Mouse (Mus musculus): Measurements from ENCODE around the gene Rho. TPM values are rescaled to one million over a fixed set of nuclear protein-coding genes. Genes with fewer than 3 reads are reported as not detected.

Gene Rho
- polyA plus RNA-seq, 1 experiment from 2014 or later: not detected

DNA sequence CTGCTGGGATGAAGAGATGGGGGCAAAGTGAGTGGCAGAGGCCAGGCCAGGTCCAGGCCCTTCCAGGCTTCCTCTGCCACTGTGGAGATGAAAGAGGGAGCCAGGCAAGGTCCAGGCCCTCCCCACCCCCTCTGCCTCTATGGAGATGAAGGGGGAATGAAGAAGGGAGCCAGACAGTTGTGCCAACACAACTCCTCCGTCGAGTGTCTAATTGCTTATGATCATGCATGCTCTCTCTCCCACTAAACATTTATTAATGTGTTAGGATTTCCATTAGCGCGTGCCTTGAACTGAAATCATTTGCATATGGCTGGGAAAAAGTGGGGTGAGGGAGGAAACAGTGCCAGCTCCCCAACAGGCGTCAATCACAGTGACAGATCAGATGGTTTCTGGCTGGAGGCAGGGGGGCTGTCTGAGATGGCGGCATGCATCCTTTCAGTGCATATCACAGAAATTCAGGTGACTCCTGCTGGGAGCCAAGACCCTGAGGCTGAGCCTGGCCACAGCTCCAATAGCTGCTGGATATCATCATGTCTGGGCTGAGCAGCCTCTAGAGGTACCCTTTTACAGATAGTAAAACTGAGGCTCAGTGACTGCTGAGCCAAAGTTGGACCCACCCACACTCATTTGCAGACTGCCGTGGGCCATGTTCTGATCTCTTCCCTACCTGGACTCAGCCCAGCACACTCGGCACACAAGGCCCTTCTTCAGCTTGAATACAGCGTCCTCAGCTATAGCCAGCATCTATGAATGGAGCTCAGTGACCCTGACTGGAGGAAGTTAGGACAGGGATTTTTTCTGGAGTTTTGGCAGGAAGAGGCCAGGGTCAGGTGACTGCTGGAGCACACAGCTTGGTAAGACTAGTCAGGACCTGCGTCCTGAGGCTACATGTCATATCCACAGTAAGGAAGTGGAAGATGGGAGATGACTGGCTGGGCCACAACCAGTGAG is 4.0 kb upstream of the Rho start:
- H3K27ac ChIP-seq: no peak overlapping the region
- no peaks in the 10 kb centered on the region for H3K79me2 ChIP-seq (ENCODE audit: inconsistent target)
- WGBS (ENCODE audit: missing documents): 91% methylated on average over 10 of the region's 10 CpGs
- no peaks in the 10 kb centered on the region for H3K36me3 ChIP-seq (ENCODE audit: inconsistent target)
- no peak overlapping the region for H3K4me3 ChIP-seq (ENCODE audit: inconsistent target)

DNA sequence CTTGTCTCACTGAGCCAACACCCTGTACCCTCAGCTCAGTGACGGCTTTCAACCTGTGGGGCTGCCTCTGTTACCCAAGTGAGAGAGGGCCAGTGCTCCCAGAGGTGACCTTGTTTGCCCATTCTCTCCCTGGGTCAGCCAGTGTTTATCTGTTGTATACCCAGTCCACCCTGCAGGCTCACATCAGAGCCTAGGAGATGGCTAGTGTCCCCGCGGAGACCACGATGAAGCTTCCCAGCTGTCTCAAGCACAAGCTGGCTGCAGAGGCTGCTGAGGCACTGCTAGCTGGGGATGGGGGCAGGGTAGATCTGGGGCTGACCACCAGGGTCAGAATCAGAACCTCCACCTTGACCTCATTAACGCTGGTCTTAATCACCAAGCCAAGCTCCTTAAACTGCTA is 1.5 kb upstream of the Rho start:
- Histone ChIP-seq H3K27ac (no peak overlapping the region), H3K4me3 (ENCODE audit: inconsistent target) (no peak overlapping the region), H3K36me3 (ENCODE audit: inconsistent target) (no peaks in the 10 kb centered on the region), H3K79me2 (ENCODE audit: inconsistent target) (no peaks in the 10 kb centered on the region)
- 92% methylated on average over 4 of the region's 5 CpGs for WGBS (ENCODE audit: missing documents)

DNA sequence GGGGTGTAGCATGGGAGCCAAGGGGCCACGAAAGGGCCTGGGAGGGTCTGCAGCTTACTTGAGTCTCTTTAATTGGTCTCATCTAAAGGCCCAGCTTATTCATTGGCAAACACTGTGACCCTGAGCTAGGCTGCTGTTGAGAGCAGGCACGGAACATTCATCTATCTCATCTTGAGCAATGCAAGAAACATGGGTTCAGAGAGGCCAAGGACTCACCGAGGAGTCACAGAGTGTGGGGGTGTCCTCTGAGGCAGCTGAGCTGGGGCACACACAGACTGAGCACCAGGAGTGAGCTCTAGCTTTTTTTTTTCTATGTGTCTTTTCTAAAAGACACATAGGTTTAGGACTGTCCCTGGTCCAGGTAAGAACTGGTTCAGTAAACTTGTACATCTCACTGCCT is 843 bp downstream of the Rho start:
- 97% methylated on average over 3 of the region's 3 CpGs for WGBS (ENCODE audit: missing documents)
- Histone ChIP-seq H3K27ac (no peak overlapping the region), H3K79me2 (ENCODE audit: inconsistent target) (no peaks in the 10 kb centered on the region), H3K36me3 (ENCODE audit: inconsistent target) (no peaks in the 10 kb centered on the region), H3K4me3 (ENCODE audit: inconsistent target) (no peak overlapping the region)

DNA sequence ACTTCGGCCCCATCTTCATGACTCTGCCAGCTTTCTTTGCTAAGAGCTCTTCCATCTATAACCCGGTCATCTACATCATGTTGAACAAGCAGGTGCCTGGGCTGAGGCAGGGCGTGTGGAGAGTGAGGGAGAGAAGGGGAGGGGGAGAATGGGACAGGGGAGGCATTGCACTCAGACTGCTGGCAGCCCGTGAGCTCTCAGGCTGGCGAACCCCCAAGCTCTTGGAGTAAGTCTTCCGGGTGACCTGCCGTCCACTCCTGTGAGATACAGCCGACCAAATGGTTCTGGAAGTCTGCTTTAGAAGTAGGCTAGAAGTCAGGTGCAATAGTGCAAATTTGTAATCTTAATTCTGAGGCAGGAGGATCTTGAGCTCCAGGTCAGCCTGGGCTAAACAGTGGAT is 4.0 kb downstream of the Rho start:
- WGBS (ENCODE audit: missing documents): 85% methylated on average over 8 of the region's 8 CpGs
- Histone ChIP-seq H3K4me3 (ENCODE audit: inconsistent target) (no peak overlapping the region), H3K27ac (no peak overlapping the region), H3K36me3 (ENCODE audit: inconsistent target) (no peaks in the 10 kb centered on the region), H3K79me2 (ENCODE audit: inconsistent target) (no peaks in the 10 kb centered on the region)

DNA sequence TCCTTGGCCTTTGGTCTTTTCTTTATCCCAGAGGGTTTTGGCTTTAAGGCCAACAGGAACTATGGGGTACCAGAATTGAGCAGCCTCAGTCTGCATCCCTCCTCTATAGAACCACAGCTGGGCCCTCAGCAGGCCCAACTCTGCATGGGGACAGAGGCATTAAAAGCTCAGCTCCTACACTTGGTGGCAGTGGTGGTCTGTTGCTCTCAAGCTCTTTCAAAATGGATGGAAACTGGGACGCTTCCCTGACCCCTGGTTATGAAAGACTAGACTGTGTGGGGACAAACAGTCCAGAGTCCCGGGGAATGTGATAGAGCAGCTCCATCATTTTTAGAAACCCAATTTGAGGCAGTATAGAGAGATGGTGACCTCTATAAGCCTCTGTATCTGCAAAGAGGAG is 6.5 kb downstream of the Rho start:
- no peaks in the 10 kb centered on the region for H3K36me3 ChIP-seq (ENCODE audit: inconsistent target)
- no peak overlapping the region for H3K27ac ChIP-seq
- H3K79me2 ChIP-seq (ENCODE audit: inconsistent target): no peaks in the 10 kb centered on the region
- WGBS (ENCODE audit: missing documents): 91% methylated on average over 2 of the region's 2 CpGs
- no peak overlapping the region for H3K4me3 ChIP-seq (ENCODE audit: inconsistent target)

DNA sequence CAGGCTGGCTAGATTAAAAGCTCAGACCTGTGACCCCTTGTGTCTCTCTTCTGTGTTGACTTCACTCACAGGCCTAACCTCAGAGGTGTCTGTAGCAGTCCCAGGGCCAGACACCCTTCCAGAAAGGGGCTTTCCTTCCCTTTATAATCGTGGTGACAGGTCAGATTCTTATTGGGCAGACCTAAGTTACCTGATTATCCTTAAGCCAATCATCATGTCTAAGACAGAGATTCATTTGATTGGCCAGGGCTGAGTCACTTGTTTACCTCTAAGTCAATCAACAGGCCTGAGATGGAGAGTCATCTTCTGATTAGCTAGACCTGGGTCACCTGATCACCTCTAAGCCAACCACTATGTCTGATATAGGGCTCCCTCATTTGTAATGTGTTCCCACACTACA is 7.2 kb downstream of the Rho start:
- H3K4me3 ChIP-seq (ENCODE audit: inconsistent target): no peak overlapping the region
- 92% methylated on average over 1 of the region's 1 CpGs for WGBS (ENCODE audit: missing documents)
- H3K36me3 ChIP-seq (ENCODE audit: inconsistent target): no peaks in the 10 kb centered on the region
- H3K79me2 ChIP-seq (ENCODE audit: inconsistent target): no peaks in the 10 kb centered on the region
- H3K27ac ChIP-seq: no peak overlapping the region

DNA sequence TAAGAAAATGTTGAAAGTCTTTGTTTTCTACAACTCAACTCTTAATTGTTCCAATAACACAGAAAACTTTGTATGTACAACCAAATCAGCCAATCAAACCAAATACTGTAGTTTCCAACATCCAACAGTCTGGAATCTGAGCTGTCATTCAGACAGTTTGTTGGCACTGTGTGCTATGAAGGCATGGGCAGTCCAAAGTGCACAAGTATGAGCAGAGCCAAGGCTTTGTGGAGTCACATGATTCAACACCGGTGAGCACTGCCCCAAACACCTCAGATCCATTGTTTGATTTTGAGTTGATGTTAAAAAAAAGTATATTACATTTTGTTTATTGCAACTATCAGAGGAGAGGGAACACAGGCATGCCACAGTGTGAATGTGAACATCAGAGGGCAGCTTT is 9.1 kb downstream of the Rho start:
- Histone ChIP-seq H3K36me3 (ENCODE audit: inconsistent target) (no peaks in the 10 kb centered on the region), H3K27ac (no peak overlapping the region), H3K4me3 (ENCODE audit: inconsistent target) (no peak overlapping the region), H3K79me2 (ENCODE audit: inconsistent target) (no peaks in the 10 kb centered on the region)
- 100% methylated on average over 1 of the region's 1 CpGs for WGBS (ENCODE audit: missing documents)

DNA sequence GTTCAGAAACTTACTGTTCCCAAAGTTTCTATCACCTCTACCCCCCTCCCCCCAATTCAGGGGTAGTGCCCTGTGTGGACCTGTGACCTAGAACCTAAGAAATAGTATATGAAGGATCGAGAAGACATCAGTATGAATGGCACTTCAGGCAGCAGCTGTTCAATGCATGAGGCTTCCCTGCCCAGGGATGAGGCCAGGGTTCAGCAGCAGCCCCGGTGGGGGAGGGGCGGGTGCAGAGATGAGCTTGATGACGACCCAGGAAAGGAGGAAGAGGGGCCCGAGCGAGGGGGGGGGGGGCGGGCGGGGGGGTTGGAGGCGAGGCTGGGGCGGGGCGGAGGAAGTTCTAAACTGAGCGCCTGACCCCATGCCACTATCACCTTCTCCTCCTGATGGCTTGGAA is 9.6 kb downstream of the Rho start:
- Histone ChIP-seq H3K79me2 (ENCODE audit: inconsistent target) (no peaks in the 10 kb centered on the region), H3K36me3 (ENCODE audit: inconsistent target) (no peaks in the 10 kb centered on the region), H3K27ac (no peak overlapping the region), H3K4me3 (ENCODE audit: inconsistent target) (no peak overlapping the region)
- 40% methylated on average over 3 of the region's 12 CpGs for WGBS (ENCODE audit: missing documents)

DNA sequence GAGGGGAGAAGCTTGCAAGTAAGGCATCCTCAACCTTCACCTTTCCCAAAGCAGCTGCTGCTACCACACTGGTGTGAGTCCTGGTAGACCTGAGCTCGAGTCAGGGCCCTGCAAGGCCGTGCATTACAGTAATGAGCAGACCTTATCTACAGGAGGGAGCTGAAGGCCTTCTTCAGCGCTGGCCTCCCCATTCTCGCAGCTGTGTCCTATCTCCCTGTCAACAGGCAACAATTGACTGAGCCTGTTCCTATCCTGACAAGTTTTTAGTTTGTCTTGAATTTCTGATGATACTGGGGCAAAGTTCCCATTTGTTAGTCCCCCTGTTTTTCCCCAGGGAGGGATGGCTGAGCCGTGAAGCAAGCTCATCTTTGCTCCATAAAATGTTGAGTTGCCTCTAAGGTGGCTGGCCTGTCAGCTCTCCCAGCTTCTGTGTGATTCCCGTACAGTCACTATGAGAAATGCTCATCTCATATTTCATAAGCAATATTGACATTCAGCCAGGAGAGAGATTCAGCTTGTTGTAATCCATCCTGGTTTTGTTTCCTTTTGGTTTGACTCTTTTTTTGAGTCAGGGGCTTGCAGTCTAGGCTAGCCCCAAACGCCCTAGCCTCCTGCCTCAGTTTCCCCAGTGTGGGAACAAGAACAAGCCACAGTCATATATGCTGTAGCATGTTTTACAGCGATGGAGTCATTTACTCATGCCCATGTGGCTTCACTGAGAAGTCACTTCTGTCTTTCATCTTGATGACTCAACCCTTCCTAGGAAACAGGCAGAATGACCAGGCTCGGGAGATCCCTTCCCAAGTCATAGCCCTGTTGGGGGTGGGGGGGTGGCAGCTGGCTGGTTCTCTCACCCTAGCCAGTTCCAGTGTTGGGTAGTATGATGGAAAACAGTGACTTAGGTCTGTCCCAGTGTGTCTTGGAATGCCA is 12.2 kb downstream of the Rho start:
- Histone ChIP-seq H3K4me3 (ENCODE audit: inconsistent target) (no peak overlapping the region), H3K79me2 (ENCODE audit: inconsistent target) (no peaks in the 10 kb centered on the region), H3K36me3 (ENCODE audit: inconsistent target) (no peaks in the 10 kb centered on the region), H3K27ac (peak overlapping the region; percentile 21)
- WGBS (ENCODE audit: missing documents): 74% methylated on average over 9 of the region's 9 CpGs

DNA sequence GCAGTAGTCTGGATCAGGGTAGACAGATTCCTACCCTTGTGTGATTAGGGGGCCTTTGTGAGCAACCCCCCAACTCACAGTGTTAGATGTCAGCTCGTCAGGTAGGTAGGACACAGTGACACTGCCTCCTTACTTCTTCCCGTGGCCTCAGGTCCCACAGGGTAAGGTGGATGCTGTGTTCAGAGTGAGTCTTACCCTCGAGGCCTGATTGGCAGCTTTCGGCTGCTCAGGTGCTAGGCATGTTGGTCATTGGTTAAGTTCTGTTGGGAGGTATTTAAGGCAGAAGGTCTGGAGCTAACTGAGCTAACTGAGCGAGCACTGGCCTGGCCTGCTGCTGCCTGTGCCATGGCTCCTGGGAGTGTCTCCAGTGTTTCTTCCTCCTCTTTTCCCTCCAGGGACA is 13.1 kb downstream of the Rho start, which contains the start of gene H1foo:
Gene H1foo (plus strand): TSS at position 301 of the 400 bp plus-strand sequence.
- WGBS (ENCODE audit: missing documents): 96% methylated on average over 5 of the region's 5 CpGs
- H3K36me3 ChIP-seq (ENCODE audit: inconsistent target): no peaks in the 10 kb centered on the region
- H3K27ac ChIP-seq: peak within 1 kb of the TSS; percentile 21
- H3K79me2 ChIP-seq (ENCODE audit: inconsistent target): no peaks in the 10 kb centered on the region
- H3K4me3 ChIP-seq (ENCODE audit: inconsistent target): no peak within 1 kb of the TSS

DNA sequence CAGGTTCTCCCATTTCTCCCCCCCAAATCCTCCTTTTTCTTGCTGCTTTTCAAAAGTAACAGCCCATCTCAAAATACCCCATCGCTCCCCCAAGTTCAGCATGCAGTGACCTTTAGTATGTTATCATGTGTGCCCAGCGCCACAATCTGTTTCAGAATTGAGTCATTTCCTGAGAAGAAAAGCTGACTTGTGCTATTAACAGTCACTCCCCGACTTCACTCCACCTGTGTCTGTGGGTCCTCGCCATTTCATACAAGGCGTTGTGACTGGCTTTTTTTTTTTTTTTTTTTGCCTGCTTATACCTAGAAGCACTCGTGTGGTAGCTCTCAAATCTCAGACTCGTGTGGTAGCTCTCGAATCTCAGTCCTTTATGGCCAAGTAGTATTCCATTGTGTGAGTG is 14.1 kb downstream of the Rho start:
- Histone ChIP-seq H3K79me2 (ENCODE audit: inconsistent target) (no peaks in the 10 kb centered on the region), H3K27ac (0 out of 2 replicates have a peak overlapping the region, but pooled peaks have one; percentile 4), H3K36me3 (ENCODE audit: inconsistent target) (no peaks in the 10 kb centered on the region), H3K4me3 (ENCODE audit: inconsistent target) (no peak overlapping the region)
- 70% methylated on average over 6 of the region's 8 CpGs for WGBS (ENCODE audit: missing documents)

DNA sequence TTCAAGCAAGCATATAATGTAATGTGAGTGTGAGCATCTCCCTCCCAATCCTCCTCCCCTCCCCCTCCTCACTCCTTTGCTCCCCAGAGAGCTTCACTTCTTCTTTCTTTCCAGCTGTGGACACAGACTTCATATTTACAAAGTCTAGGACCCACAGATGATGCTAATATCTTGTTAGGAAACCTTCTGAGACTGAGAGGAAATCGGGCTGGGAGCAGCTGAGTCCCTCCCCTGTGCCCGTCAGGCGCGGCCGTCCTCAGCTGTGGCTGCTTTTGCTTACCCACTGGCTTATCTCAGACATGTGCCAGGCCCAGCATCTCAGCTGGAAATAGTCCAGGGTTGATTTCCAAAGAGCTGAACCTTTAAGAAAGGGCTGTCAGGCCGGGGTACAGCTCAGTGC is 14.8 kb downstream of the Rho start:
- no peaks in the 10 kb centered on the region for H3K79me2 ChIP-seq (ENCODE audit: inconsistent target)
- WGBS (ENCODE audit: missing documents): 18% methylated on average over 6 of the region's 6 CpGs
- 0 out of 2 replicates have a peak overlapping the region, but pooled peaks have one; percentile 4 for H3K27ac ChIP-seq
- no peak overlapping the region for H3K4me3 ChIP-seq (ENCODE audit: inconsistent target)
- H3K36me3 ChIP-seq (ENCODE audit: inconsistent target): no peaks in the 10 kb centered on the region

DNA sequence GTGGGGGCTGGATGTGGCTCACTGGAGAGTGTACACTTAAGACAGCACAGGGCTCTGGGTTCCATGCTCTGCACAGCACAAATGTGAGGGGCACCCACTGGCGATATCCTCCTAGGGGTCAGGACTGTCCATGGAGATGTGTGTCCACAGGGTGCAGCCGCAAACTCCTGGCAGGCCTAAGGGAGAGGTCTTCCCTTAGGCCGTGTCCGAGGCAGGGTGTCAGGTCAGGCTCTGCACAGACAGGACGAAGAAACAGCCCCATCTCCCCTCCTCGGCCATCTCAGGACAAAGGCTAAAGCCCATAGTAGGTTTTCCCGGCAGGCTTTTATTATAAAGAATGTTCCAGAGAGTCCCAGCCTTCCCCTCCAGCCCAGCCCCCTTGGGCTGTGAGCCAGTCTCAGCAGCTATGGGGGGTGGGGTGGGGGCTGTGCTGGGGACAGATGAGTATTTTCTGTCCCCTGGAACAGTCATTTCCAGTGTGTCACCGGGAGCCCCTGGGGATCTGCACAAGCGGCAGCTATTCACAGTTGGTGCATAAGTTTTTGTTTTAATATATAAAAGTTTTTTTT is 23.0 kb downstream of the Rho start:
- Histone ChIP-seq H3K27ac (no peak overlapping the region), H3K4me3 (ENCODE audit: inconsistent target) (no peak overlapping the region), H3K79me2 (ENCODE audit: inconsistent target) (no peaks in the 10 kb centered on the region), H3K36me3 (ENCODE audit: inconsistent target) (peaks cover 55% of the 10 kb centered on the region)
- WGBS (ENCODE audit: missing documents): 95% methylated on average over 9 of the region's 9 CpGs

DNA sequence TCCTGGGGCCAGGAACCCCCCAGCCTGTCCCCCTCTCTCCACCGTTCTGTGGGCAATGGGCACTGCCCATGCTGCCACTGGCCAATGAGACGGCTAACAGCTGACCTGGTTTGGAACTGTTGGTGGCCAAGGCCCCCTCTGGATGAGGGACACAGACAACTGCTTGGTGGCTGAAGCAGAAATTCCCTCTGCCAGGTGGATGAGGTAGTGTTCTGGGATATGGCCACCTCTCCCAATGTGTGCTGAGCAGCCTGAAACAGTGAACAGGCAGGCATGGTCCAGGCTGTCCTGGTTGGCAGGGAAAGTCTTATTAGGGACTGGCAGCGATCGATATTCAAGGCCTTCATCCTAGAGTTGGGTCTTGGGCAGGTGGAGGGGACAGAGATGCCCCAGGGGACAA is 23.6 kb downstream of the Rho start:
- H3K27ac ChIP-seq: no peak overlapping the region
- no peaks in the 10 kb centered on the region for H3K79me2 ChIP-seq (ENCODE audit: inconsistent target)
- WGBS (ENCODE audit: missing documents): 94% methylated on average over 4 of the region's 4 CpGs
- peaks cover 61% of the 10 kb centered on the region for H3K36me3 ChIP-seq (ENCODE audit: inconsistent target)
- no peak overlapping the region for H3K4me3 ChIP-seq (ENCODE audit: inconsistent target)
